Mouse (Mus musculus) midbrain, embryonic 15.5 days (tissue): ENCODE results near the gene Naa25. TPM values are rescaled to one million over a fixed set of nuclear protein-coding genes. Genes with fewer than 3 reads are reported as not detected.

Experiments
- ATAC-seq: fragments of 200-750 bp; cut with Nextera tagmentation; replicated peaks from 2 replicates; pipeline ENCODE4 v1.8.0; 2017; ENCODE audit warnings: moderate TSS enrichment
- H3K27ac ChIP-seq: fragments of 300-500 bp; sonication (generic); 2 replicates; pipeline ENCODE4 v1.5.1; 2015; ENCODE audit warnings: mild to moderate bottlenecking, inconsistent platforms
- H3K27me3 ChIP-seq: fragments of 300-500 bp; sonication (generic); replicated peaks from 2 replicates; pipeline ENCODE4 v1.6.1; 2015; ENCODE audit warnings: inconsistent platforms
- H3K36me3 ChIP-seq: fragments of 300-500 bp; sonication (generic); replicated peaks from 2 replicates; pipeline ENCODE4 v1.6.1; 2015; ENCODE audit warnings: inconsistent platforms
- H3K4me1 ChIP-seq: fragments of 300-500 bp; sonication (generic); 2 replicates; pipeline ENCODE4 v1.6.1; 2015; ENCODE audit warnings: inconsistent platforms
- H3K4me2 ChIP-seq: fragments of 300-500 bp; sonication (generic); 2 replicates; pipeline ENCODE4 v1.6.1; 2015; ENCODE audit warnings: inconsistent platforms, mild to moderate bottlenecking, moderate library complexity
- H3K4me3 ChIP-seq: fragments of 300-500 bp; sonication (generic); 2 replicates; pipeline ENCODE4 v1.5.1; 2015; ENCODE audit warnings: mild to moderate bottlenecking, inconsistent platforms
- H3K9ac ChIP-seq: fragments of 300-500 bp; sonication (generic); 2 replicates; pipeline ENCODE4 v1.6.1; 2015; ENCODE audit warnings: mild to moderate bottlenecking, inconsistent platforms
- H3K9me3 ChIP-seq: fragments of 300-500 bp; sonication (generic); 2 replicates; pipeline ENCODE4 v1.6.1; 2016; ENCODE audit warnings: inconsistent platforms
- WGBS: fragments of 180-500 bp; shearing (Covaris S2); methylation state at CpG from one replicate; pipeline ENCODE4 v1.1.7; 2015; ENCODE audit warnings: mixed read lengths; 5-methylcytosine and 5-hydroxymethylcytosine counted together
- polyA plus RNA-seq: library from polyadenylated mRNA; unstranded; fragments of >200 nt; fragmentation: Nextera tagmentation; extraction: Ambion mirVana; gene quantifications from 2 replicates; pipeline ENCODE4 v1.2.1, GENCODE M21; 2015

Gene Naa25
- polyA plus RNA-seq, 1 experiment from 2014 or later: 56.6 TPM

- H3K9me3 ChIP-seq: no peaks in the 10 kb centered on the region
- no peak overlapping the region for H3K27ac ChIP-seq
- no peaks in the 10 kb centered on the region for H3K36me3 ChIP-seq
- H3K27me3 ChIP-seq: no peaks in the 10 kb centered on the region
- no peak overlapping the region for H3K9ac ChIP-seq
- no peak overlapping the region for H3K4me3 ChIP-seq
- H3K4me2 ChIP-seq: no peak overlapping the region
- ATAC-seq: no peak
- 75% methylated on average over 4 of the region's 4 CpGs for WGBS
- no peaks in the 10 kb centered on the region for H3K4me1 ChIP-seq
Measured at GRCm38 (mm10) chr5:121461339-121462170, 63.8 kb downstream of the Naa25 start.

- WGBS: 50% methylated on average over 1 of the region's 1 CpGs
- Histone ChIP-seq H3K27me3 (no peaks in the 10 kb centered on the region), H3K9ac (no peak overlapping the region), H3K4me2 (no peak overlapping the region), H3K4me1 (no peaks in the 10 kb centered on the region), H3K36me3 (no peaks in the 10 kb centered on the region), H3K9me3 (no peaks in the 10 kb centered on the region), H3K27ac (no peak overlapping the region), H3K4me3 (no peak overlapping the region)
- no peak for ATAC-seq
Measured at GRCm38 (mm10) chr5:121462171-121462502, 64.4 kb downstream of the Naa25 start.

- Histone ChIP-seq H3K4me1 (no peaks in the 10 kb centered on the region), H3K27ac (no peak overlapping the region), H3K4me2 (no peak overlapping the region), H3K4me3 (no peak overlapping the region), H3K9ac (no peak overlapping the region), H3K27me3 (no peaks in the 10 kb centered on the region), H3K9me3 (no peaks in the 10 kb centered on the region), H3K36me3 (no peaks in the 10 kb centered on the region)
- no peak for ATAC-seq
- 73% methylated on average over 5 of the region's 5 CpGs for WGBS
Measured at GRCm38 (mm10) chr5:121462967-121463366, 65.2 kb downstream of the Naa25 start.

- H3K36me3 ChIP-seq: no peaks in the 10 kb centered on the region
- no peak overlapping the region for H3K27ac ChIP-seq
- no peaks in the 10 kb centered on the region for H3K27me3 ChIP-seq
- H3K9me3 ChIP-seq: no peaks in the 10 kb centered on the region
- H3K9ac ChIP-seq: no peak overlapping the region
- no peaks in the 10 kb centered on the region for H3K4me1 ChIP-seq
- no peak for ATAC-seq
- H3K4me3 ChIP-seq: no peak overlapping the region
- H3K4me2 ChIP-seq: no peak overlapping the region
- 69% methylated on average over 5 of the region's 5 CpGs for WGBS
Measured at GRCm38 (mm10) chr5:121463601-121464250, 66.0 kb downstream of the Naa25 start.

GRCm38 (mm10) chr5:121469566-121469965, 71.8 kb downstream of the Naa25 start:
- Histone ChIP-seq H3K36me3 (no peaks in the 10 kb centered on the region), H3K27me3 (no peaks in the 10 kb centered on the region), H3K4me2 (no peak overlapping the region), H3K9me3 (no peaks in the 10 kb centered on the region), H3K27ac (no peak overlapping the region), H3K4me3 (no peak overlapping the region), H3K4me1 (no peaks in the 10 kb centered on the region), H3K9ac (no peak overlapping the region)
- WGBS: 56% methylated on average over 3 of the region's 3 CpGs
- ATAC-seq: no peak

GRCm38 (mm10) chr5:121472411-121472810, 74.7 kb downstream of the Naa25 start:
- H3K4me3 ChIP-seq: no peak overlapping the region
- WGBS: 84% methylated on average over 2 of the region's 2 CpGs
- H3K36me3 ChIP-seq: no peaks in the 10 kb centered on the region
- H3K9me3 ChIP-seq: no peaks in the 10 kb centered on the region
- H3K4me2 ChIP-seq: no peak overlapping the region
- ATAC-seq: no peak
- no peaks in the 10 kb centered on the region for H3K4me1 ChIP-seq
- H3K27me3 ChIP-seq: no peaks in the 10 kb centered on the region
- H3K9ac ChIP-seq: no peak overlapping the region
- H3K27ac ChIP-seq: no peak overlapping the region

- Histone ChIP-seq H3K4me1 (no peaks in the 10 kb centered on the region), H3K27me3 (no peaks in the 10 kb centered on the region), H3K27ac (no peak overlapping the region), H3K4me2 (no peak overlapping the region), H3K9ac (no peak overlapping the region), H3K36me3 (no peaks in the 10 kb centered on the region), H3K4me3 (no peak overlapping the region), H3K9me3 (no peaks in the 10 kb centered on the region)
- ATAC-seq: no peak
- WGBS: 71% methylated on average over 7 of the region's 7 CpGs
Measured at GRCm38 (mm10) chr5:121474610-121475009, 76.9 kb downstream of the Naa25 start.

GRCm38 (mm10) chr5:121476040-121476439, 78.3 kb downstream of the Naa25 start:
- Histone ChIP-seq H3K36me3 (no peaks in the 10 kb centered on the region), H3K27me3 (no peaks in the 10 kb centered on the region), H3K4me3 (no peak overlapping the region), H3K4me2 (no peak overlapping the region), H3K9me3 (no peaks in the 10 kb centered on the region), H3K27ac (no peak overlapping the region), H3K4me1 (no peaks in the 10 kb centered on the region), H3K9ac (no peak overlapping the region)
- 89% methylated on average over 1 of the region's 1 CpGs for WGBS
- no peak for ATAC-seq

GRCm38 (mm10) chr5:121477680-121478079, 79.9 kb downstream of the Naa25 start:
- Histone ChIP-seq H3K27ac (no peak overlapping the region), H3K4me3 (no peak overlapping the region)

GRCm38 (mm10) chr5:121484801-121485200, 87.1 kb downstream of the Naa25 start:
- no peak overlapping the region for H3K9ac ChIP-seq
- H3K4me2 ChIP-seq: no peak overlapping the region
- H3K27me3 ChIP-seq: no peaks in the 10 kb centered on the region
- no peaks in the 10 kb centered on the region for H3K36me3 ChIP-seq
- H3K27ac ChIP-seq: no peak overlapping the region
- 82% methylated on average over 5 of the region's 5 CpGs for WGBS
- H3K9me3 ChIP-seq: no peaks in the 10 kb centered on the region
- no peak overlapping the region for H3K4me3 ChIP-seq
- no peak for ATAC-seq
- no peaks in the 10 kb centered on the region for H3K4me1 ChIP-seq

More at GRCm38 (mm10) chr5:121477680-121478079, 79.9 kb downstream of the Naa25 start:
- Histone ChIP-seq H3K9me3 (no peaks in the 10 kb centered on the region), H3K9ac (no peak overlapping the region), H3K36me3 (no peaks in the 10 kb centered on the region), H3K4me2 (no peak overlapping the region), H3K4me1 (no peaks in the 10 kb centered on the region), H3K27me3 (no peaks in the 10 kb centered on the region)
- 31% methylated on average over 3 of the region's 3 CpGs for WGBS
- ATAC-seq: no peak

GRCm38 (mm10) chr5:121493305-121493704, 95.6 kb downstream of the Naa25 start:
- WGBS: 80% methylated on average over 8 of the region's 8 CpGs
- H3K36me3 ChIP-seq: no peaks in the 10 kb centered on the region
- no peak for ATAC-seq

More at GRCm38 (mm10) chr5:121493305-121493704, 95.6 kb downstream of the Naa25 start:
- no peak overlapping the region for H3K4me3 ChIP-seq
- no peaks in the 10 kb centered on the region for H3K4me1 ChIP-seq
- H3K27ac ChIP-seq: no peak overlapping the region
- H3K27me3 ChIP-seq: no peaks in the 10 kb centered on the region
- no peak overlapping the region for H3K4me2 ChIP-seq
- no peaks in the 10 kb centered on the region for H3K9me3 ChIP-seq
- no peak overlapping the region for H3K9ac ChIP-seq
